Mouse (Mus musculus): ENCODE results near the gene Atp2a2.

DNA sequence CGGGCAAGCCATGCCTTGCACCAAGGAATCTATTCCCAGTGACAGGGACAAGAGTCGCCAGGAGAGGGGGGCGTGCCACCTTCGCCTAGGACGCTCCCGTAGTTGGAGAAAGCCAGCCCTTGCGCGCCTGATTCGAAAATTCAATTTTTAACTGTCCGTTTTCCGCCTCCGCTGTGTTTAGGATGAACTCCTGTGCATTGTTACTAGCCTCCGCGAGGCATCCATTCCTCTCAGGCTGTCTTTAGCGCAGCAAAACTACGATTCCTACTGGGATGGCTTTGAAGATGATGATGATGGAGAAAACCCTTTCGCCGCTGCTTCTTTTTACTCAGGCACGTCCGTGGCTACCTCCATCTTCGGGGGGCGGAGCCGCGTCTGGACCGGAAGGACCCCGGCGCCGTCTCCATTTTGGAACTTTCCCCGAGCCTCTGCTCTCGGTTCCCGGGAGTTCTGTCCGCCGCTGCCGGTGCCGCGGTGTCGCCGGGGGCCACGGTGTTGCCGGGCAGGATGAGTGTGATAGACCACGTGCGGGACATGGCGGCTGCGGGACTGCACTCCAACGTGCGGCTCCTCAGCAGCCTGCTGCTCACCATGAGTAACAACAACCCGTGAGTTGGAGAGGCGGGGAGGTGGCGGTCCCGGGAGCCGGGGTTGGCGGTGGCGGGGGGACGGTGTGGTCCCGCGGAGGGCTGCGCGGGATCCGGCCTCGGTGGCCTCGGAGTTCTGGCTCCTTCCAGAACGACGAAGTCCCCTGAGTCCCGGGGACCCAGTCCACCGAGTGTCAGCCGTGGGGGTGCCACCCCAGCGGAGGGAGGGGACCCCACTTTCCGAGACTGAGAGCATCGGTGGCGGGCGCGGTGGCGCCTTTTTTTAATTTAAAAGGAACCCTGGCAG, 79.7 kb downstream of the Atp2a2 start:
- TF ChIP-seq CTCF (IDR thresholded peaks at IDR 0.05; ENCODE audit: low read depth) = peak; percentile 32
- peak; percentile 75 for TF ChIP-seq EP300 (IDR thresholded peaks at IDR 0.05; ENCODE audit: low read depth)

Measured in heart, postnatal 0 days (tissue).